Comparison of ENCODE assay signal across 27 mouse cellular contexts in the genomic region with DNA sequence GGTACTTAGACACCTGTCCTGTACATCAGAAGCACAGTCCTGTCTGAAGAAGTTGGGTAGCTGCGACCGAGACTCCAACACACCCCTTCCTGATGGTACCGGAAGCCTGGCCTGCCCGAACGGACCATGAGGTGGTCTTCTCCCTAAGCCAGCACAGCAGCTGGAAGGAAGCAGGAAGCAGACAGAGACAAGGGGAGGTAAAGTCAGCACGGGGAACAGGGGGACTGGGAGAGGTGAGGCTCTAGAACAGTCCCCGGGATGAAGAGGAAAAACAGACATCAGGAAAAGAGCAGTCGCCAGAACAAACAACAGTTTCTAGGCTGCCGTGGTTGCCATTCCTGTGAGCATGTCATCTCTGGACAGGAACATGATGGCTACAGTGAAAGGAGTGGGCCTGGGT.
DNase-seq lines count a peak whose midpoint lies in the region; ATAC-seq and TF ChIP-seq lines count a peak whose summit lies in the region.
"Had no signal": no experiment of that assay in that cellular context is flagged by ENCODE, and none has a peak within 500 bp of the region (broad histone marks: within the 10 kb centered on the region; RNA-seq: fewer than 3 reads in every experiment).

No protein-coding gene starts in this region.

- H3K4me2 ChIP-seq in heart, embryonic 14.5 days (ENCODE audit: low read length), result peak overlapping the region; percentile 3; the same call in 1 of the 2 replicates
- H3K4me2 ChIP-seq in intestine, embryonic 15.5 days (replicated peaks), result no peak overlapping the region
- H3K4me2 ChIP-seq: forebrain, embryonic 15.5 days; hindbrain, embryonic 15.5 days; kidney, embryonic 15.5 days; liver, embryonic 15.5 days; lung, embryonic 14.5 days; stomach, embryonic 15.5 days had no signal

- no peak overlapping the region for H3K27ac ChIP-seq in heart, embryonic 14.5 days (replicated peaks in 1 of 2; ENCODE audit: control insufficient read depth in 1 of 2, insufficient read depth in 1 of 2, low read depth in 2 of 2, low read length in 2 of 2)
- H3K27ac ChIP-seq in testis, adult 2 months (ENCODE audit: control insufficient read depth, insufficient read depth, low read depth, low read length), result no peak overlapping the region
- H3K27ac ChIP-seq in intestine, embryonic 15.5 days, result no peak overlapping the region
- H3K27ac ChIP-seq: forebrain, embryonic 15.5 days; hindbrain, embryonic 10.5 days; hindbrain, embryonic 15.5 days; left cerebral cortex, adult 2 months; liver, embryonic 15.5 days; stomach, embryonic 15.5 days had no signal

- no peak for ATAC-seq in heart, embryonic 14.5 days (ENCODE audit: insufficient number of reproducible peaks, insufficient read depth, low FRiP score, low read depth)
- no peak for ATAC-seq in intestine, embryonic 15.5 days
- ATAC-seq: inflammation-experienced regulatory T-cells, adult 6 months; midbrain, embryonic 16.5 days; Patski had no signal

- H3K9me3 ChIP-seq in heart, embryonic 14.5 days (ENCODE audit: control insufficient read depth, low read length), result no peaks in the 10 kb centered on the region
- H3K9me3 ChIP-seq in intestine, embryonic 15.5 days, result no peaks in the 10 kb centered on the region
- H3K9me3 ChIP-seq: forebrain, embryonic 15.5 days; hindbrain, embryonic 10.5 days; hindbrain, embryonic 15.5 days; kidney, embryonic 15.5 days; liver, embryonic 15.5 days; stomach, embryonic 15.5 days had no signal

- no peak for TF ChIP-seq CTCF in testis, adult 2 months (IDR thresholded peaks at IDR 0.05; ENCODE audit: control insufficient read depth, insufficient read depth, insufficient replicate concordance, low read depth, low read length)

- WGBS in heart, embryonic 14.5 days, result 38% methylated on average over 9 of the region's 9 CpGs
- WGBS in intestine, embryonic 15.5 days, result 73% methylated on average over 9 of the region's 9 CpGs

- intact Hi-C loops in heart, postnatal 25 days (cut with DNase I), result no loop called here

- DNase-seq in heart, adult 11 months, result peak; percentile 92
- no peak for DNase-seq in heart, adult 9 months (ENCODE audit: low spot score in 2 of 2)
- no peak for DNase-seq in heart, postnatal 25 days (ENCODE audit: low spot score)
- no peak for DNase-seq in testis, postnatal 14 days (ENCODE audit: low spot score)
- DNase-seq: adrenal gland, postnatal 10 days; cerebellum, adult 8-10 months; cerebellum, postnatal 36 days; kidney, adult 18-20 months; kidney, postnatal 25 days; lung, embryonic 14.5 days; lung, postnatal 14 days; right cerebral cortex, postnatal 25 days; thymus, adult 18-20 months; thymus, postnatal 36 days had no signal

- H3K9ac ChIP-seq in heart, embryonic 14.5 days (ENCODE audit: low read length), result no peak overlapping the region
- no peak overlapping the region for H3K9ac ChIP-seq in intestine, embryonic 15.5 days
- H3K9ac ChIP-seq: forebrain, embryonic 15.5 days; hindbrain, embryonic 15.5 days; kidney, embryonic 15.5 days; liver, embryonic 15.5 days; lung, embryonic 14.5 days; stomach, embryonic 15.5 days had no signal

- H3K27me3 ChIP-seq in heart, embryonic 14.5 days (ENCODE audit: control insufficient read depth, insufficient read depth, low read length), result no peaks in the 10 kb centered on the region
- no peaks in the 10 kb centered on the region for H3K27me3 ChIP-seq in testis, adult 2 months (ENCODE audit: control insufficient read depth, insufficient read depth, low read length)
- no peaks in the 10 kb centered on the region for H3K27me3 ChIP-seq in intestine, embryonic 15.5 days (replicated peaks)
- H3K27me3 ChIP-seq: forebrain, embryonic 15.5 days; hindbrain, embryonic 15.5 days; kidney, embryonic 15.5 days; liver, embryonic 15.5 days; Patski; stomach, embryonic 15.5 days had no signal

- peaks cover 5 to 6% of the 10 kb centered on the region in 2 experiments; a peak in 3 of 4 replicates for H3K4me1 ChIP-seq in heart, embryonic 14.5 days (ENCODE audit: control insufficient read depth in 2 of 2, insufficient read depth in 2 of 2, low read length in 2 of 2)
- peaks cover 7% of the 10 kb centered on the region for H3K4me1 ChIP-seq in testis, adult 2 months (ENCODE audit: control insufficient read depth, insufficient read depth, low read length)
- H3K4me1 ChIP-seq in intestine, embryonic 15.5 days (replicated peaks), result no peaks in the 10 kb centered on the region
- H3K4me1 ChIP-seq: hindbrain, embryonic 10.5 days; liver, embryonic 15.5 days; stomach, embryonic 15.5 days had no signal

- H3K4me3 ChIP-seq in heart, embryonic 14.5 days (ENCODE audit: control insufficient read depth in 1 of 2, insufficient read depth in 1 of 2, low read depth in 1 of 2, low read length in 2 of 2), result no peak overlapping the region
- peak overlapping the region; percentile 21 for H3K4me3 ChIP-seq in testis, adult 2 months (ENCODE audit: control insufficient read depth, low read depth, low read length)
- no peak overlapping the region for H3K4me3 ChIP-seq in intestine, embryonic 15.5 days (replicated peaks)
- H3K4me3 ChIP-seq: forebrain, embryonic 15.5 days; hindbrain, embryonic 10.5 days; hindbrain, embryonic 15.5 days; kidney, embryonic 15.5 days; left cerebral cortex, adult 2 months; liver, embryonic 15.5 days; stomach, embryonic 15.5 days had no signal

- no peak for TF ChIP-seq POLR2A in testis, adult 2 months (IDR thresholded peaks at IDR 0.05; ENCODE audit: control insufficient read depth, low read depth, low read length)

- no peaks in the 10 kb centered on the region for H3K36me3 ChIP-seq in heart, embryonic 14.5 days (ENCODE audit: control insufficient read depth, insufficient read depth, low read length)
- no peaks in the 10 kb centered on the region for H3K36me3 ChIP-seq in testis, adult 2 months (ENCODE audit: control insufficient read depth, insufficient read depth, low read length)
- no peaks in the 10 kb centered on the region for H3K36me3 ChIP-seq in intestine, embryonic 15.5 days
- H3K36me3 ChIP-seq: forebrain, embryonic 15.5 days; hindbrain, embryonic 10.5 days; hindbrain, embryonic 15.5 days; kidney, embryonic 15.5 days; liver, embryonic 15.5 days; stomach, embryonic 15.5 days had no signal
